19 mouse cellular contexts compared by ENCODE assay signal in the genomic region with DNA sequence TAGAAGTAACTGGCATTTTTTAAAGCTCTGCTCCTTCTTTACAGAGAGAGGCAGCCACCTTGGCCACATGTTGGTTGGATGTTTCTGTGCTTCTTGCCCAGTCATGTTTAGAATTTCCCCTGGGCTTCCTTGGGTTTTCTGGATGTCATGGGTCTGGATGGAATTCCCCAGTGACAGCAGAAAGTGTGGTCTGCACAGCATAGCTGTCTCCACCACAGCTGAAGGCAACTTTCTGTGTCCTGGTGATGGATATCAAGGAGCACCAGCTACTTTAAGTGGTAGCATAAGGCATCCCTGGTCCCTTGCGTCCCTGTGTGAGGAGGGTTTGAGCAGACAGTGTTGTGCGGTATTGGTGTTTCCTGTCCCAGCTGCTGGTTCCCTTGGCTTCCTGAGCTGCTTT.
DNase-seq lines count a peak whose midpoint lies in the region; ATAC-seq lines count a peak whose summit lies in the region.
"Had no signal": no experiment of that assay in that cellular context is flagged by ENCODE, and none has a peak within 500 bp of the region (broad histone marks: within the 10 kb centered on the region; RNA-seq: fewer than 3 reads in every experiment).

No protein-coding gene starts in this region.

- no peak overlapping the region for H3K4me3 ChIP-seq in kidney, embryonic 14.5 days (ENCODE audit: low read length)
- H3K4me3 ChIP-seq: embryonic facial prominence, embryonic 13.5 days; forebrain, embryonic 13.5 days; hindbrain, embryonic 13.5 days had no signal

- no peaks in the 10 kb centered on the region for H3K27me3 ChIP-seq in kidney, embryonic 14.5 days (ENCODE audit: control insufficient read depth, insufficient read depth, low read length)
- H3K27me3 ChIP-seq: embryonic facial prominence, embryonic 13.5 days; forebrain, embryonic 13.5 days; hindbrain, embryonic 13.5 days had no signal

- no peak overlapping the region for H3K4me2 ChIP-seq in kidney, embryonic 14.5 days (replicated peaks; ENCODE audit: low read depth, low read length)
- H3K4me2 ChIP-seq: embryonic facial prominence, embryonic 13.5 days; forebrain, embryonic 13.5 days; hindbrain, embryonic 13.5 days had no signal

- H3K9ac ChIP-seq in kidney, embryonic 14.5 days (ENCODE audit: low read depth, low read length): peak overlapping the region; percentile 23; the same call in 1 of the 2 replicates
- H3K9ac ChIP-seq: embryonic facial prominence, embryonic 13.5 days; forebrain, embryonic 13.5 days; forebrain, postnatal 0 days; hindbrain, embryonic 13.5 days had no signal

- no peaks in the 10 kb centered on the region for H3K36me3 ChIP-seq in kidney, embryonic 14.5 days (ENCODE audit: control insufficient read depth, insufficient read depth, low read length)
- H3K36me3 ChIP-seq: embryonic facial prominence, embryonic 13.5 days; hindbrain, embryonic 13.5 days had no signal

- H3K9me3 ChIP-seq in kidney, embryonic 14.5 days (ENCODE audit: control insufficient read depth, low read length): no peaks in the 10 kb centered on the region
- H3K9me3 ChIP-seq: embryonic facial prominence, embryonic 13.5 days; forebrain, embryonic 13.5 days; G1E; hindbrain, embryonic 13.5 days had no signal

- 89% methylated on average over 2 of the region's 2 CpGs for WGBS in kidney, embryonic 14.5 days

- no peak for ATAC-seq in kidney, embryonic 14.5 days (ENCODE audit: low FRiP score, low TSS enrichment)
- ATAC-seq: activated CD4-positive, CD25-positive, alpha-beta regulatory T cell, adult 4 months; forebrain, embryonic 13.5 days; forebrain, postnatal 0 days; hindbrain, postnatal 0 days had no signal

- DNase-seq in kidney, adult 9 months: no peak
- peak; percentile 19 for DNase-seq in thymus, postnatal 25 days
- no peak for DNase-seq in thymus, postnatal 10 days (ENCODE audit: low spot score in 2 of 2)
- peak; percentile 73 for DNase-seq in MN1 (ENCODE audit: low spot score)
- DNase-seq in c-Kit-positive CD71-positive TER-119-positive erythroid progenitor cells, embryonic 14.5 days (ENCODE audit: low spot score): no peak
- DNase-seq: adrenal gland, postnatal 14 days; cerebellum, adult 18-20 months; cerebellum, adult 9-11 months; cerebellum, postnatal 36 days; forebrain, postnatal 0 days; gastrocnemius, postnatal 14 days; heart, postnatal 10 days had no signal

- H3K27ac ChIP-seq in kidney, embryonic 14.5 days (ENCODE audit: low read depth, low read length): no peak overlapping the region
- H3K27ac ChIP-seq: embryonic facial prominence, embryonic 13.5 days; forebrain, embryonic 13.5 days; hindbrain, embryonic 13.5 days; hindbrain, postnatal 0 days had no signal

- peaks cover 16% of the 10 kb centered on the region for H3K4me1 ChIP-seq in kidney, embryonic 14.5 days (ENCODE audit: control insufficient read depth, insufficient read depth, low read length)

Comparison
In these comparisons a context has a peak if more than half of its experiments do, and no peak if none do; other contexts are left out.
1. DNase-seq: peak in thymus, postnatal 25 days (single experiment) and MN1 (single experiment); none in kidney, adult 9 months (single experiment), thymus, postnatal 10 days (0 of 2) and c-Kit-positive CD71-positive TER-119-positive erythroid progenitor cells, embryonic 14.5 days (single experiment).